Mouse (Mus musculus): ENCODE measurements around the gene Muc16. TPM values are rescaled to one million over a fixed set of nuclear protein-coding genes. Genes with fewer than 3 reads are reported as not detected.

Gene Muc16
- polyA plus RNA-seq (2015; fragmentation: Nextera tagmentation; extraction: Ambion mirVana), result 2.5 and 3.7 TPM in 2 replicates

DNA sequence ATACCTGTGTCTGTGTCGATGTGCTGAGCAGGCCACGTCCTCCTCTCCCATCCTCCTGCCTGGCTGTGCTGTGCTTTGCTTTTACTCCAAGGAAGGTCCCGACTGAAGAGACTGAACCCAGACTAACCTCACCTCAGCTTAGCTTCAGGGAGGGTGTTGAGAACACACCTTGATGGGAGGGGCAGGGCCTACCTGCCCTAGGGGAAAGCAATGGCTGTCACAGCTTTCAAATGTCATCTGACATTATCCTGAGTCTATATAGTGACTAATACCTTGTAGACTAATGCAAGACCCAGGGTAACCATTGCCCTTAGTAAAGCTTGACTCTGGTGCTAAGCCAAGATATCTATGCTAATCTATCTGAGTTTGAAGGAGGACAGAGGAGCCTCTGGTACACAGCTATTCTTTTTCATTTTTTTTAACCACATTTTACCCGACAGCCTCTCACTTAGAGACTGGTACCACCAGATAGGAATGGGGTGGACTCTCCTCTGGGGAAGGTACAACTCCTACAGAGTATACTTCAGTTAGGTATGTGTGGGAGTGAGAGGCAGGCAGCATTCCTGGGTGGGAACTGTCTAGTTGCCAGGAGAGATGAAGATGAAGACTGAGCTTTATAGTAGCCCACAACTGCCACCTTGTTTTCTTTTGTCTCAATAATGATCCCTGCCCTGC is at the start of gene Muc16:
TSS of gene Muc16 (minus strand) at position 51 of the 675 bp plus-strand sequence.
- Histone ChIP-seq H3K9me3 (no peaks in the 10 kb centered on the region), H3K27me3 (replicated peaks) (no peaks in the 10 kb centered on the region), H3K4me3 (replicated peaks) (no peak within 1 kb of the TSS), H3K9ac (no peak within 1 kb of the TSS), H3K4me1 (no peaks in the 10 kb centered on the region), H3K36me3 (no peaks in the 10 kb centered on the region), H3K4me2 (no peak within 1 kb of the TSS), H3K27ac (no peak within 1 kb of the TSS)
- WGBS, result 68% methylated on average over 4 of the region's 4 CpGs
- ATAC-seq (ENCODE audit: insufficient read depth, low FRiP score, low read depth), result peak; percentile 56; the same call in 1 of the 2 replicates

DNA sequence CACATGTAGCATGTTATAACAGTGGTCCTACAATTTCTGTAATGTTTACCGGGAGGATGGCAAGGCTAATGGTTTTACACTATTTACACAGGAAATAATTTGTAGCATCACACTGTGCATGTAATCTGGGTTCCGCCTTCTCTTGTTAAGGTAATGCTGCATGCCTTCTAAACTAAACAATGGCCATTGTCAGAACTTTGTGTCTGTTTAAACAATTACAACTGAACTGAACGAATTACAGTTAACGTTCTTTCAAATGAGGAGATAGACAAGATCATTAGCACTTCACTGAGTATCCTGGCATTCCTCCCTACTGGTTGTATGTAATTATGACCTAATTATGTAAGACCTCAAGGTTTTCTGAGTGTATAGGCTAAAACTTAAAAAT is 48.4 kb upstream of the Muc16 start:
- no peaks in the 10 kb centered on the region for H3K27me3 ChIP-seq (replicated peaks)
- no peak for ATAC-seq (ENCODE audit: insufficient read depth, low FRiP score, low read depth)
- H3K4me1 ChIP-seq, result no peaks in the 10 kb centered on the region
- H3K4me3 ChIP-seq (replicated peaks), result no peak overlapping the region
- no peaks in the 10 kb centered on the region for H3K9me3 ChIP-seq
- H3K9ac ChIP-seq, result no peak overlapping the region
- H3K27ac ChIP-seq, result no peak overlapping the region
- 36% methylated on average over 4 of the region's 4 CpGs for WGBS
- H3K4me2 ChIP-seq, result no peak overlapping the region
- H3K36me3 ChIP-seq, result no peaks in the 10 kb centered on the region

DNA sequence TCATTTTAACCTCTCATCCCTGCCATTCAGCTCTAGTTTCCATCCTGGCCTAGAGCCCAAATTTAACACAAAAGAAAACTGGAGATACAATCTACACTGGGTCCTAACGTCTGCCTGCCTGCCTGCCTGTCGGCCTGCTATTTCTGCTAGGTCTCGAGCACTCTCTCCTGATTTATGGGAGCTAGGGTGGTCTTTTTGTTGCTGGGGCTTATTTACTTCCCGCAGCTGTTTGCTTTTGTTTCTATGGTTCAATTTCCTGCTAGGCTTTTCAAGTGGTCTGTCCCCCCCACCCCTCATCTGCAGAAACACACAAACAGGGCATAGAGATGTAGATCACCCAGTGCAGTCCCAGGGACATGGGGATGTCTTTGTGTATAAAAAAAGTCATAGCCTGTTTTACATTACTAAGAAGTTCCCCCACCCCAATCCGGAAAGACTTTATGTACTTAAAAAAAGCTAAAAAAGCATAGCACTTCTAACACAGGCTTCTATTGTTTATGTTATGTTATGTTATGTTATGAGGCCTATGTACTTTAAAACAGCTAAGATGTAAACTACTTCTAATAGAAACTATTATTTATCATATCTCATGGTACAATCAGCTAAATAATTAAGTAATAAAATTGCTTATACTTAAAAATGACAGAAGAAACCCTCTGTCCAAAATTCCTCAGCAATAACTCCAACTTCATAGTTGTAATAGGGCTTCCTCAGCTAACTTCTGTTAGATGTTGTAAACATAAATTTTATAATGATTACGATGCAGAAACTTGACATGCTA is 47.8 kb upstream of the Muc16 start:
- H3K4me1 ChIP-seq, result no peaks in the 10 kb centered on the region
- H3K27me3 ChIP-seq (replicated peaks), result no peaks in the 10 kb centered on the region
- 20% methylated on average over 6 of the region's 6 CpGs for WGBS
- H3K27ac ChIP-seq, result peak overlapping the region; percentile 40; the same call in 1 of the 2 replicates
- no peaks in the 10 kb centered on the region for H3K36me3 ChIP-seq
- ATAC-seq (ENCODE audit: insufficient read depth, low FRiP score, low read depth), result 0 out of 2 replicates have a peak, but pooled peaks have one; percentile 43
- no peaks in the 10 kb centered on the region for H3K9me3 ChIP-seq
- H3K9ac ChIP-seq, result no peak overlapping the region
- H3K4me3 ChIP-seq (replicated peaks), result no peak overlapping the region
- no peak overlapping the region for H3K4me2 ChIP-seq

DNA sequence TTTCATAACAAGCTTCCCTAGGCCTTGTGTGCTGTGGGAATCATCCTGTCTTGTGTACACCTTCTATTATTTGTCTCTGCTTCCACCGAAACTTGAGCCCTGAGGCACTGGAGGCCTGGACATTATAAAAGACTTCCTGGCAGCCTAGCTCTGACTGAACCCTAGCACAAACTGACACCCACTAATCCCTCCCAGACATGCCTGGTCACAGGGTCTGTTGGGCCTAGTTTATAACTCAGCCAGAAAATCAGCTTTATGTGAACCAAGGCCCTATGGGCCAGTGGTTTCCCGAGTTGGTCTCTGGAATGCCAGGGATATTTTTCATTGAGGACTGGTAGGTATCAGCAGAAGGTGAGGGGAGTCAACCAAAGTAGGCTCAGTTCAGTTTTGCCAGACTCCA is 46.7 kb upstream of the Muc16 start:
- no peaks in the 10 kb centered on the region for H3K9me3 ChIP-seq
- no peak overlapping the region for H3K27ac ChIP-seq
- no peak overlapping the region for H3K9ac ChIP-seq
- no peaks in the 10 kb centered on the region for H3K4me1 ChIP-seq
- H3K36me3 ChIP-seq, result no peaks in the 10 kb centered on the region
- no peak overlapping the region for H3K4me2 ChIP-seq
- H3K27me3 ChIP-seq (replicated peaks), result no peaks in the 10 kb centered on the region
- 26% methylated on average over 2 of the region's 2 CpGs for WGBS
- no peak for ATAC-seq (ENCODE audit: insufficient read depth, low FRiP score, low read depth)
- no peak overlapping the region for H3K4me3 ChIP-seq (replicated peaks)

DNA sequence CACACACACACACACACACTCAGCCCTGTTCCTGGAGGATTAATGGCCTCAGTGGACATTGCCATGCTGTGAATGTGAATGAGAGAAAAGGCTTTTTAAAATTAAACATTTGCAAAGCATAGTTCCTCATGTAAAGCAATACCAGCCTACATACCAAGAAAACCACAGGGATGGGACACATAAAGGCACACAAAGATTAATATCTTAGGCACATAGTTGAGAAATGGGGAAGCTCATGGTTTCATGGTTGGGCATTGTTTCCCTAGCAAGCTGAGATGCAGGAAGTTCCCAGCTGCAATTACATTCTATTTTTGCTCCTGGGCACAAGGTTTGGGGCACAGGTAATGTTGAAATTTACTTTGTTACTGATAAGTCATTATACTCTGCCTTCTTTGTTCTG is 31.3 kb upstream of the Muc16 start:
- Histone ChIP-seq H3K36me3 (no peaks in the 10 kb centered on the region), H3K27ac (no peak overlapping the region), H3K4me3 (replicated peaks) (no peak overlapping the region), H3K27me3 (replicated peaks) (no peaks in the 10 kb centered on the region), H3K4me1 (no peaks in the 10 kb centered on the region), H3K4me2 (no peak overlapping the region), H3K9me3 (no peaks in the 10 kb centered on the region), H3K9ac (no peak overlapping the region)
- no peak for ATAC-seq (ENCODE audit: insufficient read depth, low FRiP score, low read depth)

DNA sequence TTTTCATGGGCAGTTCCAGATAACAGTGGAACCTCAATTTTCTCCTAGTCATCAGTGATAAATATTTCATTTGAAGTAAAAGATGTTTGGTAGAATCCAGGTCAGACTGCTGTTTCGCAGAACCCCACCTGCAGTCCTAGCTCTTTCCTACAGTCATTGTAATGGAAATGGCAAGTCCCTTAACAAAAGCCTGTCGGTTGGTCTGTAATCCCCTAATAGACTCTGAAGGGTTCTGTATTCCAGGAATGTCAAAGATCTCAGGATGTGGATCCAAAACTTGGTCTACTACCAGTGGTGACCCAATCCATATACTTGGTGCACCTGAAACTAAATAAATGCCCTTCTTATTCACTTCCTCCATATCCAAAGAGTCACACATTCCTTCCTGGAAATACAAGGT is 76.0 kb downstream of the Muc16 start:
- Histone ChIP-seq H3K9me3 (no peaks in the 10 kb centered on the region), H3K36me3 (no peaks in the 10 kb centered on the region), H3K4me1 (no peaks in the 10 kb centered on the region), H3K4me2 (no peak overlapping the region), H3K9ac (no peak overlapping the region), H3K27ac (no peak overlapping the region), H3K27me3 (replicated peaks) (no peaks in the 10 kb centered on the region), H3K4me3 (replicated peaks) (no peak overlapping the region)
- ATAC-seq (ENCODE audit: insufficient read depth, low FRiP score, low read depth), result no peak
- 60% methylated on average over 2 of the region's 2 CpGs for WGBS

DNA sequence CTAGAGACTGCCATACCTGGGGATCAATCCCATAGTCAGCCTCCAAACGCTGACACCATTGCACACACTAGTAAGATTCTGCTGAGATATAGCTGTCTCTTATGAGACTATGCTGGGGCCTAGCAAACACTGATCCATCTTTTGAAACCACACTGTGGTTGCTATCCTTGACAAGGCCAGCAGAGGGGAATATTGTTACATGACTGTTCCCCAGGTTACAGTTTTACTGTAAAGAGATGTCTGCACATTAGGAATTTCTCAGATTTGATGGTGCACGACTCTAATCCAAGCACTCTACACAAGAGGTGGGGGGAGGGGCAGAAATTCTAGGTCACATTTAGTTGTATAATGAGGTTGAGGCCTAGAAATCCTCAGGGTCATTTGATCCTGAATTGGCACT is 166.2 kb downstream of the Muc16 start:
- 51% methylated on average over 2 of the region's 2 CpGs for WGBS
- ATAC-seq (ENCODE audit: insufficient read depth, low FRiP score, low read depth), result no peak

DNA sequence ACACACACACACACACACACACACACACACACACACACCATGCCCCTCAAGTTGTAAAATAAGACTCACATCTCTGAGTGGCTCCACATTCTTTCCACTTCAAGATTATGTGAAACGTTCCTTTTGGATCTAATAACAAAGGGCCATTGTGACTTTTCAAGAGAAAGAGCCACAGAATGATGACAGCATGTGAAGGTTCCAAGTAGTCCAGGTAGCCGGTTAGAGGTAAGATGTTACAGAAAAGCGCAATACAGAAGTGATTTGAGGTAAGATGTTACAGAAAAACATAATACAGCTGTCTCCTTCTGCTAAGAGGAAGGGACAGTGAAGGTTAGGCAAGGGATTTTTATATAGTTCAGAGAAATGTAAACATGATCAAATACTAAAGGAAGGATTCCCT is 196.2 kb downstream of the Muc16 start, which contains the start of the genes Zfp558 and Mbd3l1:
TSS of gene Zfp558 (minus strand) at position 101 of the 400 bp plus-strand sequence.
TSS of gene Mbd3l1 (plus strand) at position 192 of the 400 bp plus-strand sequence.
- H3K36me3 ChIP-seq, result no peaks in the 10 kb centered on the region
- ATAC-seq (ENCODE audit: insufficient read depth, low FRiP score, low read depth), result no peak
- no peak within 1 kb of the TSS for H3K4me3 ChIP-seq (replicated peaks)
- no peaks in the 10 kb centered on the region for H3K27me3 ChIP-seq (replicated peaks)
- no peak within 1 kb of the TSS for H3K4me2 ChIP-seq
- H3K9me3 ChIP-seq, result no peaks in the 10 kb centered on the region
- WGBS, result 74% methylated on average over 3 of the region's 3 CpGs
- no peak within 1 kb of the TSS for H3K9ac ChIP-seq
- no peaks in the 10 kb centered on the region for H3K4me1 ChIP-seq
- no peak within 1 kb of the TSS for H3K27ac ChIP-seq

More for the DNA sequence above, 166.2 kb downstream of the Muc16 start:
- H3K4me3 ChIP-seq (replicated peaks), result no peak overlapping the region
- no peaks in the 10 kb centered on the region for H3K27me3 ChIP-seq (replicated peaks)
- H3K27ac ChIP-seq, result no peak overlapping the region
- no peaks in the 10 kb centered on the region for H3K36me3 ChIP-seq
- no peaks in the 10 kb centered on the region for H3K9me3 ChIP-seq
- H3K4me2 ChIP-seq, result no peak overlapping the region
- H3K4me1 ChIP-seq, result no peaks in the 10 kb centered on the region
- H3K9ac ChIP-seq, result no peak overlapping the region

DNA sequence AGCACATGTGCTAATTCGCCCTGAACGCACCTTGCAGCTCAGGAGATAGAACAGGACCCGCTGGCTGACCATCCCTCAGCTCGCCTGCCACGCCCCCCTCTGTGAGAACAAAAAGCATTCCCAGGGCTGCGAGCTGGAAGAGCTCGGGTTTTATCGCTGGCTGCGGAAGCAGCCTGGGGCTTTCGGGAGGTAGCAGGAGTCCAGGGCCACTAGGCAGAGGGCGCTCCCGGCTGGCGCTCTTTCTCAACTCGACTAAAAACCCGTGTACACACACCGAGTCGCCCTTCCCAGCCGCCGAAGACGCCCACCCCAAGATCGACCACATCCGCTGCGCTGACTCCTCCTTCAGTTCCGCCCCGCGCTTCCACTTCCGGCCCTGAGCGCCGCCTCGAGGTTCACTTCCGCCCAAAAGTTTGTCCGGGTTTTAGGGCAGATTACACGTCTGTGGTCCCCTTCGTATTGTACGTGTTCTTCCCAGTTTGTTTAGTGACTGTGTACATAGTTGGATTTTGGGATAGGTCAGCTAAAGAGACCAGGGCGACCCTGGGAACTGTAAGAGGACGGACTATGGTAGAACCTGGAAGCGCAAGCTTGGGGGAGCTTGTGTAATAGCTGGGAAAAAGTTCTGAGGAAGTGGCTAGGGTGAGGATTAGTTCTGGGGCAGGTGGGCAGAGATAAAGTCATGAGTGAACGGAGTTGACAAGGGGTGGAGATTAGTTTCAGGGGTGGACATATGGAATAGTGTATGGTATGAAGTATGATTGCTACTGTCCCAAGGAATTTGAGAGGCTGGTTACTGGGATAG is 200.8 kb downstream of the Muc16 start:
- H3K27ac ChIP-seq, result peak overlapping the region; percentile 87
- no peaks in the 10 kb centered on the region for H3K9me3 ChIP-seq
- H3K4me3 ChIP-seq (replicated peaks), result peak overlapping the region; percentile 64
- ATAC-seq (ENCODE audit: insufficient read depth, low FRiP score, low read depth), result peak; percentile 97
- H3K27me3 ChIP-seq (replicated peaks), result no peaks in the 10 kb centered on the region
- H3K9ac ChIP-seq, result peak overlapping the region; percentile 37; the same call in 1 of the 2 replicates
- H3K36me3 ChIP-seq, result no peaks in the 10 kb centered on the region
- H3K4me1 ChIP-seq, result no peaks in the 10 kb centered on the region
- WGBS, result 4% methylated on average over 39 of the region's 39 CpGs
- H3K4me2 ChIP-seq, result peak overlapping the region; percentile 72

DNA sequence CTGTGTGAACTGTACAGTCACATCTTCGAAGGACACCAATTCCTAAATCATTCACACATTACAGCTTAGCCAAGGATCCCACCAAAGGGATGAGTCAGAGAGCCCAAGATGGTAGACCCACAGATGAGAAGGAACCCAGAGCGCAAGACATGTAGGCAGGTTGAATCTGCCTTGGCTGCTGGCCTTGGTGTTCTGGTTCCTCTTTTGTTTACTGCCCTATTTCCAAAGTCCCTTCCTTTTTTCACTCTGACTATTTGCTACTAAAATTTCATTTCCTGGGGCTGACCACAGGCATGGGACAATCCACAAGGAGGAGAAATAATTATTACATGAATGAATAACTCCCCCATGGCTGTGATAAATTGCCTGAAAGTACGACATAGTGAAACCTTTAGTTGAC is 206.3 kb downstream of the Muc16 start:
- Histone ChIP-seq H3K27me3 (replicated peaks) (no peaks in the 10 kb centered on the region), H3K4me3 (replicated peaks) (no peak overlapping the region), H3K4me2 (no peak overlapping the region), H3K36me3 (0 out of 2 replicates have a peak, but pooled peaks cover 6% of the 10 kb centered on the region), H3K9me3 (no peaks in the 10 kb centered on the region), H3K9ac (no peak overlapping the region), H3K27ac (no peak overlapping the region), H3K4me1 (no peaks in the 10 kb centered on the region)
- no peak for ATAC-seq (ENCODE audit: insufficient read depth, low FRiP score, low read depth)
- WGBS, result 77% methylated on average over 3 of the region's 3 CpGs

DNA sequence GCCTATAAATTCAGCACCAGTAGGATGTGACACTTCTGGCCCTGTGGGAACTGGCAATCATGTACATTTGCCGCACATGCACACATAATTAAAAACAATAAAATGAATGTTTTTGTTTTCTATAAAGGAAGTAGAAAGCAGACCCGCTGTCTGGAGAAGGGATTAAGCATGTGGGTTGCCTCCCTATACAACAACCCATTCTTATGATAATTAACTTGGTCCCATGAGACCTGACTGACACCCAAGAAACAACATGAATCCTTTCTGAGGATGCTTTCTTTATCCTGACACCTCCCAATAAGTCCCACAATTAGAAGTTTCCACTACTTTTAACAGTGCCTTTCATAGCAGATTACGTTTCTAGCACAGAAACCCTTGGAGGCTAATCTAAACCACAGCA is 207.0 kb downstream of the Muc16 start:
- no peak overlapping the region for H3K27ac ChIP-seq
- no peak for ATAC-seq (ENCODE audit: insufficient read depth, low FRiP score, low read depth)
- 78% methylated on average over 3 of the region's 3 CpGs for WGBS
- H3K4me2 ChIP-seq, result no peak overlapping the region
- no peaks in the 10 kb centered on the region for H3K4me1 ChIP-seq
- H3K4me3 ChIP-seq (replicated peaks), result no peak overlapping the region
- H3K9ac ChIP-seq, result no peak overlapping the region
- 0 out of 2 replicates have a peak, but pooled peaks cover 6% of the 10 kb centered on the region for H3K36me3 ChIP-seq
- no peaks in the 10 kb centered on the region for H3K27me3 ChIP-seq (replicated peaks)
- no peaks in the 10 kb centered on the region for H3K9me3 ChIP-seq
